Mouse (Mus musculus) kidney, postnatal 4 days (tissue): Measurements from ENCODE around the gene Abraxas1.

ENCODE experiments used
- DNase-seq, 2 experiments: peaks; one replicate each; pipeline ENCODE4 v3.0.0; 2021; ENCODE audit warnings: mixed read lengths in 2 of 2

The Abraxas1 gene

DNA sequence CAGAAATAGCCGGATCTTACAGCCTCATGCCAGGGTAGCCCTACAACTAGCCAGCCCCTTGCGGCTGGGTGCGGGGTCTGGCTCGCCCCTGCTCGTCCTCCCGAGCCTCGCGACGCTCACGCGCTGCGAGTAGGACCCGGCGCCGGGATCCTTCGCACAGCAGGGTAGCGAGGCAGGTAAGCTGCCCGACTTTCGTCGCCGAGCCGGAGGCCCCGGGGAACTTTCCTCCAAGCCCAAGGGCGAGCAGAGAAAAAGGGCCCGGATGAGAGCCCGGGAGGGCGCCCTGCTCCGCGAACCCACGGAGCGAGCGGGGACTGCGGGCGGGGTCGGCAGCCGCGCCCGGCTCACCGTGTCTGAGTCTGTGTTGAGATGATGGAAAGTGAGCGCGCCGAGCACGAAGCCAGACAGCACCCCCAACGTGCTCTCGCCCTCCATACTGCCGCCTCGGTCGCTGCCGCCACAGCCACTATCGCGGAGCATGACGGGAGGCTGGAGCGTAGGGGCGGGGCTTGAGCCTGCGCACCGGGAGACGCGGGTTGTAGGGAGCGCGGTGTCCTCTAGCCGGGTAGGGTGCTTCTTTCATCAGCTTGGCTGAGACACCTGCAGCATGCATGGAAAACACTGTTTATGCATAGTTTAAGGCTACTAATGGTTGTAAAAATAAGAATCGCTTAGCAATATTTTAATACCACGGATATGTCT, at the start of gene Abraxas1:
TSS of gene Abraxas1 (minus strand) at position 483 of the 702 bp plus-strand sequence.
- peak; percentile 91 to 93 for DNase-seq

DNA sequence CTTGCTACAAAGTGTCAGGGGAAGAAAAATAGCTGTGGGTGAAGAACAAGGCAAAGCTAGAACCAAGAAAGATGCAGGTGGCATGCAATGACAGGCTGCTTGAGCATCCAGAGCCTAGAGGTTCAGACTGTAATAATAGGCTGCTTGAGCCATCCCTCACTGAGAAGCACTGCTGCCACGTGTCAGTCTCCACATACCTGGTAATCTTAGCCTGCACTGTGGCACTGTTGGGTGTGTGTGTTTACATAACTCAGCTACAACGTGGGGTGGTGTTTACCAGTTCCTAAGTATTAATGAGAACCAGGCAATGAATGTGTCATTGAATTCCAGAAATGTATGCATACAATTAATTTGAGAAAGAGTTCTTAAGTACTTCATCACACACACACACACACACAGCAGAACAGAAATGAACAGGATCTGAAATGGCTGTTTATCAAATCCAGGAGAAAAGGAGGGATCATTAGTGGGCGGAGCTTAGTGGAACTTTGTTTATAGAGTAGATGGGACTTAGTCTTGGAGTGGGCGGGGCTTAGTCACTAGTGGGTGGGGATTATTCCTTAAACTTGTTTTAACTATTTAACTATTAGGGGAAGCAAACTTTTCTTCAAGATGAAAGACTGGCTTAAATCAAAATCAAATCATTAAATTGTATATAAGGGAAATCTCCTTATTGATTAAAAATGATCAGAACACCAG, 48.6 kb upstream of the Abraxas1 start:
- no peak for DNase-seq

DNA sequence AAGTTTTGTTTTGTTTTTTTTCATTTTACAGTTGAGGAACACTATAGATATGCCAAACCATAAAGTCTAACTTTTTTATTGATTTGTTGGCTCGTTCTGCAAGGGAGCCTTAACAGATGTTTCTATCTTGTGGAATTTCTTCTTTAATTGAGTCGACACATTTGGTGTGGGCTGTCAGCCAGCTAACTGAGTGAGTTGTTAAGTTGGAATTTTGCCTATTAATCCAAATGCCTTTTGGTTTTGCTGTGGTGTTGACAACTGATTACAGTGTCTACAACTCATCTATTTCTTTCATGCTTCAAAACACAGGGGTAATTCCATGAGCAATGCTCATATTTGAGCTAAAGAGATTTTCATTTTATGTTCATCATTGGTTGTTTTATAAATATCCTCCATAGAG, 45.4 kb upstream of the Abraxas1 start:
- peak; percentile 58 to 68 for DNase-seq

DNA sequence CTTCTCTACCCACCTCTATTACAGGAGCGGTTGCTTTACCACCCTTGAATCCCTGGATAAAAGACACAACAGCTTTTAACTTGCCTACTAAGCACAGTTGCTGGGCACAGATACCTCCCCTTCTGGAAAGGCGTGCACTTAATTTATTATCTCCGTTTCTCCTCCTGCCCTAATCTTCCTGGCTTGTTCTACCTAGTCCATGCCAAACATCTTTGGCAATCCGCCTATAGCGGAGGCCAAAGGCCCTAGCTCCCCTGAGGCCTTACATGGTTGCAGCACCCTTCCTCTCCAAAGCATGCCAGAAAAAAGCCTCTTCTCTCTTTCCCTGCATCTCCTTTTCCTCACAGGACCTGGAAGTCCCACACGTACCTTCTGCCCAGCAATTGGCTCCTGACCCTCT, 43.7 kb upstream of the Abraxas1 start:
- no peak for DNase-seq

DNA sequence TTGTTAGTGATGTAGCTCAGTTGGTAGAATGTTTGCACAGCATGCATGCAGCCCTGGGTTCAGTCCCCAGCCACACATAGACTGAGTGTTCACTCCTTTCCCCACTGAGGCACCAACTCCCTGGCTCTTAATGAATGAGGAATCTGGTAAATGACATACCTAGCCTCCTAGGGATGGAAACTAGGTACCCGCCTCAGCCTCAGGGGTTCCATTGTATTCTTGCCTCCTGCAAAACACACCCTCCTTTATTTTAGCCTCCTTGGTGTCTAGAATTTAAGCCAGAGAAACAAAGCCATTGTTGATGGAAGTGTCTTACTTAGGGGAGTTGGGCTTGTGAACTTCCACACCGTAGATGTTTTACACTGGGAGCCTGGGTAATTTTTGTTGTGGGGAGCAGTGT, 42.3 kb upstream of the Abraxas1 start:
- DNase-seq = no peak

DNA sequence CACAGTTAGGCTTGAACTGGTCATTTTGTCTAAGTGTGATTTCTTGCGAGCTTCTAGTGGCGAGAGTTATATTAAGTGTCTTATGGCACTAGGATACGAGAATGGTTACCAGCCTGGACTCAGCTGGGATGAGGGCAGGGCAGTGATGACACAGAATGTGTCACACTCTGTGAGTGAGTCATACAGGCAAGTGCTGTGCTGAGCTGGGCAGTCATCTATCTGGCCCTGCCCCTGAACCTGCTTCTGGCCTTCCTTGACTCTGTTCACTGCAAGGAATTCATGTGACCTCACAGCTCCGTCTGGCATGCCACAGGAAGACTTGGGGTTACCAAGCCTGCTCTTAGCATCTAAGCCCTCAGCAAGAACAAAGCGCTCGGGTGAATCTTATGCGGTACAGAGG, 41.0 kb upstream of the Abraxas1 start:
- no peak for DNase-seq

DNA sequence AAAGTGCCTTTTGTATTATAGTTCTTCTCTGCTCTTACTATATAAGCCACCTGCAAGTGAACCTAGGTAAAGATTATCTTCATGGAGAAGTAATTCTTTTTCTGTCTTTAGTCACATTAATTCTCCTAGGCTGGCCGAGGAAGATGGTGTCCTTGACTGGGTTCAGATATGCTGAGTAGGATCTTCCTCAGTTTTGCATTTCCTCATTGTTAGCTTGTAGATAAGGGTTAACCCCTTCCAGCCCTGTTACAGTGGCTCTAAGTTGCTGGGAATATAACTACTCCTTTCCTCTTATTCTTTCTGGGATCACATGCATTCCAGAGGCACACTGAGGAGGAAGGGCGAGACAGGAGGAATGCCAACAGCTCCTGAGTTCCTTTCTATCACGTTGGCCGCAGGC, 40.4 kb upstream of the Abraxas1 start:
- no peak for DNase-seq

DNA sequence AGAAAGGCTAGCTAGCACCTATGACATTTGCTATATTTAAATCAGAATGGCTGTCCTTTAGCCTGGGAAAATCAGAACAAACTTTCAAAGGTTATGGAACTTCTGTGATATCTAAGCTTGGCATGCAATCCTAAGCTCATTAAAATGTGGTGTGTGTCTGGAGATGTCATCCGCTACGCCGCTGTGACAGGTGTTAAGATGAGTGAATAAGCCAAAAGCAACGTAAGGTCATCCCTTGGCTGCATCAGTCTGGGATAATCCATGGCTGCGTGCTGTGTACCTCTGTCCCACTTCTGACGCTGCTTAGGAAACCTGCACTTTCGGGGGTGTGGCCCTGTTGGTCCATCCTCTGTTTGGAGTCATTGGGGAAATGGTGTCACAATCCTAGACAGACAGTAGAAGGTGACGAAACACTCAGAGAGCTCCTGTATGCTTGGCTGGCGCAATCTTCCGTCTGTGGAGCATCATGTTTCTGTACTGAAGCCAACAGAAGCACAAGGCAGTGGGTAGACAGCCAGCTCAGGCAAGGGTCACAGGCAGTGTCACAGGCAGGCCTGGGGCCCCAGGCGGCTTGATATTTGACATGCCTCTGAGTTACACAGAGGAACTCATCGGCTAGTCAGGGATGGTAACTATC, 39.8 kb upstream of the Abraxas1 start:
- DNase-seq = peak; percentile 9 to 24

DNA sequence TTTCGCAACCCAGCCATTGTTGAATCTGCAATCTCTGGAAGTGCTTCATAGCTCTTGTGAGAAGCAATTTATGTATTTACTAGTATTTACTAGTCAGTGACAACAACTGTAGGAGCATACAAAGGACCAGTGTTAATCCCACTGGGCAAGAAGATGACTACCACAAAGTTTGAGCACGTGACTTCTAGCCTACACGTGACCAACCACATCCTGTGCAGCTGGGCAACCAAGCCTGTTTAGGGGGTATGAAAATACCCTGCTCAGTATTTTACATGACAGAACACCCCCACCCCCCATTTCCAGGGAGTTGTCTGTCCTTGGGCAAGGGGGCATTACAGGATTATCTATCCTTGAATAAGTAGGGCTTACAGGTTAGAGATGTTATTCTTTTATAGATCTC, 35.8 kb upstream of the Abraxas1 start:
- no peak for DNase-seq

DNA sequence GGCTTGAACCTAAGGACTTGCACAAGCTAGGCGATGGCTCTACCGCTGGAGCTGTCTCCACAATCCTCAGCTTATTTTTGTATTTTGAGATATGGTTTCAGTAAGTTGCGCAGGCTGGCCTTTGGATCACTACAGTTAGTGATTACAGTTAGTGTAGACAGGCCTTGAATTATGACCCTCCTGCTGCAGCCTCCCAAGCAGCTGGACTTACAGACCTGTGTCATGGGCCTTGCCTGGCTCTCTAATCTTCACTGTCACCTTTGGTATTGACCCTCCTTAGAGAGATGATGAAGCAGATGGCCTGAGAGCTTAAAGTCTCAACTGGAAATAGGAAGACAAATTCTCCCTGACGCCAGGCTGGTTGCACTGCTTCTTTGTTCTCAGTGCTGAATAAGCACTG, 33.2 kb upstream of the Abraxas1 start:
- no peak for DNase-seq

DNA sequence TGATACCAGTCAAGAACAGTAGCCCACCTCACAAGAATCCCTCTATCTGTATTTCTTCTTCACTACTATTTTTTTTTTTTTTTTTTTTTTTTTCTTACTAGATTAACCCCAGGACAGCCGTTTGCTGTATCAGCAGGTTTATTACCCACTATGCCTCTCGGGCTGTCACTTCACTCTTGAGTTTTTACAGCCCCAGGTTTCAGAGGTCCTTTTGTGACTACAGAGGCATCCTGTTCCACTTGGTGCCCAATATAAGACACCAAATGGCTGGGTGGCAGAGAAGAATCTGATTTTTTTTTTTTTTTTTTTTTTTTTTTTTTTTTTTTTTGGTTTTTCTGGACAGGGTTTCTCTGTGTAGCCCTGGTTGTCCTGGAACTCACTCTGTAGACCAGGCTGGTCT, 26.4 kb upstream of the Abraxas1 start:
- no peak for DNase-seq

DNA sequence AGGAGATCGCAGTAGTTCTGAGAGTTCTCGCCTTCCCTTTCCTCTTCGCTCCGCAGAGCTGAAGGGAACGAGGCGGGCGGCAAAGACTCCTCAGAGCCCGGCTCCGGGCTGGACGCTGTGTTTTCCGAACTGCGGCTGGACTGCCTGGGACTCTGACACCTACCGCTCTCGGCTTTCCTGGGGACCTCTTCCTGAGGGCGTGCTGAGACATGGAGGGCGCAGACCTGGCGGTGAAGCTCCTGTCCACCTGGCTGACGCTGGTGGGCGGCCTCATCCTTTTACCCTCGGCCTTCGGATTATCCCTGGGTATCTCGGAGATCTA, 25.8 kb upstream of the Abraxas1 start:
- DNase-seq = no peak

DNA sequence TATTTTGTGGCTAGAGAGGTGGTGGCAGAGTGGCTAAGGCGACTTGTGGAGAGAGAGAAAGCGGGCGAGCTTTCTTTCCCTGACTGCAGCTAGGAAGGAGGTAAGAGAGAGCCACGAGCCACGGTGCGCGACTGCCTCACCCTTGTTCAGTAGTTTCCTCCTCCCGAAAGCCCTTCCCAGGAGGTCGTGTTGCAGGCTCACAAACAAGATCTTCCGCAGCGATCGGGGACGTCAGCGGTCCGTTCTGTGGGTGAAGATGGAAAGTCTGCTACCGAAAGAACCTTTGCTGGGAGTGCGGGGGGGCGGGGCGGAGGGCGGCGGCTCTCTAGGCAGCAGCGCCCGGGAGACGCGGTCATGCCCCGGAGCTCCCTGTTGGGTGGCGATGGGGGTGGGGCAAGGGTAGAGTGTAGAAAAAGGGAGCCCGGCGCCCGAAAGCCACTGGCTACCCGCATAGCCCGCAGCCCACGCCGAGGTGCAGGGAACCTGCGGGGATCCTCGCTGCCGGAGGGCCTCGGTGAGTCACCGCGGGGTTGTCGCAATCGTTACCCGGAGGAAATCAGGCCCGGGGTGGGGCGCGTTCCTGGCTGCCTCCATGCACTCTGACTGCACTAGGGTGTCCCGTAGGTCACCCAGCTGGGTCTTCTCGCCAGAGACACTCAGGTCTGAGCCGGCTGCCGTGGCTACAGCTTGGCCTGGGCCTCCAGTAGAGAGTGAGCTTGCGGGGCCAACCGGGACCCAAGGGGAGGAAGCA, 25.3 kb upstream of the Abraxas1 start:
- peak; percentile 71 to 80 for DNase-seq

DNA sequence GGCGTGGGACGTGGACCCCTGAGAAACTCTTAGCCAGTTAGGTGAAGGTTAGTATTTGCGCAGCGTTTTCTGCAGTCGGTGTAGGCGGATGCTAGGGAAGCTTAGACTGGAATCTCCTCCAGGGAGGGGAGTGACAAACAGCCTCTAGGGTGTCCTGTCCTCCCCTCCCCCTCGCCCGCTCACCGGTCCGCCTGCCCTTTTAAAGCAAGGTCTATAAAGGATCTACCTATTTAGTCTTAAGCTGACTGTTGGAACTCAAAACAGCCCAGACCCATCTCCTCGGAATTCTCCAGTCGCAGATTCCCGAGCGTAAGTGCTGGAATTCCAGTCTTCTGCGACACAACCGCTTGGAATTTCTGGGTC, 24.7 kb upstream of the Abraxas1 start, which contains the start of gene Gpat3:
TSS of gene Gpat3 (plus strand) at position 229 of the 363 bp plus-strand sequence.
- peak; percentile 51 to 68 for DNase-seq

DNA sequence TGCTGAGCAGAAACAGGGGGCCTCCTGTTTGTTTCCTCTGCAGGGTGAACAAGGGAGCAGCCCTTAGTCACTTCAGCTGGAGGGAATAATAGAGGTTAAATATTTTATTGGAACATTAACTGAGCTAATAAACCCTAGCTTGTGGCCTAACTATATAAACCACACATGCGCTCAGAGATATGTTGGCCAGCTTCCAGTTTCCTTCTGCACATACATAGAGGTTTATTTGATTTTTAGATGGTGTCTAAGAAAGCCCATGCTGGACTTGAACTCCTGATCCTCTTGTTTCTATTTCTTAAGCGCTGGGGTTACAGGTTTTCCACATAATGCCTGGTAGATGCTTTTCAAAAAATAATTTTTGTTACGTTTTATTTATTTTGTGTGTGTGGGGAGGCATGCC, 23.7 kb upstream of the Abraxas1 start:
- DNase-seq = no peak

DNA sequence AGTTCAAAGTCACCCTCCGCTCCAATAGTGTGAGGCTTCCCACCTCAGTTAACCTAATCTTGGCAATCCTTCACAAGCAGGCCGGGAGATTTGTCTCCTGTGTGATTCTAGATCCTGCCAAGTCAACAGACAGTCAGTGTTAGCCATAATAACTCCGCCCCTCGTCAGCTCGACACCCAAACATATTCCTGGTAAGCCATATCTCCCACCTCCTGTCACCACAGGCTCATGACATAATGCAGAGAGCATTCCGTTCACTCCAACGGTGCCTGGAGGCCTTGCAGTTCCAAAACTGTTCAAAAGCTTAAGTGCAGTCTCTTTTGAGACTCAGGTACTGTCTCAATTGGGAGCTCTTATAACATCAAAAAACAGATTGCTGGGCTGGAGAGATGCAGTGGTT, 17.1 kb upstream of the Abraxas1 start:
- DNase-seq = no peak

DNA sequence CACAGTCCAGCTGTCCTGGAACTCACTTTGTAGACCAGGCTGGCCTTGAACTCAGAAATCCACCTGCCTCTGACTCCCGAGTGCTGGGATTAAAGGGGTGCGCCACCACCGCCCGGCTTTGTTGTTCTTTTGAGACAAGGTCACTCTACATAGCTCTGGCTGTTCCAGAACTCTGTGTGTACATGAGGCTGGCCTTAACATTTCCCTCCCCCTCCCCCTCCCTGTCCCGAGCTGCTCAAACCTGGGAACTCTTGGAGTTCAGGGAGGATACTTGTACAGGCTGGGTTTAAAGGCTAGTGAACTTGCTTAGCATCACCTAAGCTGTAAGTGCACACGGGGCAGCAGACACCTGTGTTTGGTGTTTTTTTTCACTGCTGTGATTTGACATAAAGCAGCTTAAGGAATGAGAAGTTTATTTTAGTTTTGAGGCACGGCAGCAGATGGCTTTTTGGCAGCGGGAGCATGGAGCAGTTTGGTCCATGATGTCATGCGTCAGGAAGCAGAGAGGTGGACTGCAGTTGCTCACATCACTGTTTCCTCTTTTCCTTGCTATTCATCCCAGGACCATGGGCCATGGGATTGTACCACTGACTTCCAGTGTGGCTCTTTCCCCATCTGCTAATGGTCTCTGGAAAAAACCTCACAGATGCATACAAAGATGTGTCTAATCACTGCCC, 15.2 kb upstream of the Abraxas1 start:
- DNase-seq = no peak

DNA sequence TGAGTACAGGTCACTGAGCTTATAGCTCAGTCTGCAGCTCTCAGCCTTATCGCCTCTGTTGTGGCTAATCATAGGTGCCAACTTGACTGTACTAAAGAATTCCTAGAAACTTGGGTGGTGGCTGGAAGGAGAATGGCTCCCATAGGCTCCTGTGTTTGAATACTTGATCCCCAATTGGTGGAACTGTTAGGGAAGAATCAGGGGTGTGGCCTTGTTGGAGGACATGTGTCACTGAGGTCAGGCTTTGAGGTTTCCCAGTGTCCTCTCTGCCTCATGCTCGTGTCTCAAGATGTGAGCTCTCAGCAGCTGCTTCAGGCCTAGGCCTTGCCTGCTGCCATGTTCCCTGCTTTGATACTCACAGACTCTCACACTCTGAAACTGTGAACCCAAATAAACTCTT, 13.1 kb upstream of the Abraxas1 start:
- no peak for DNase-seq

DNA sequence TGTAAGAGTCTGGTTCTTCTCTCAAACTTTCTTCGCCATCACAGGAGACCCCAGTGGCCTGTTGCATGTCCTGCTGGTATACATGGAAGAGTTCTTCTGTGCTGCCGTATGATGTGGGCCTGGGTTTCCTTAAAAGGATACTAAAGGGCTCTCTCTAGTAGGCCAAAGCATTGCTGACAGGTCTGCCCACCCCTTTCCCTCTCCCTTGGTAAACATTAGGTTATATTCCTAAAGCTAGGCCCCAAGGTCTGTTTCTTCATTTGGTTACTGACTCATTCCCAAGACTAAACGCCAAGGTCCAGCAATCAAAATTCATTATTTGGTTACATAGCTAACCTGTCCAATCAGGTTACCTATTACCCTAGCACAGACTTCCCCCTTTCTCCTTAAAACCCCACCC, 11.9 kb upstream of the Abraxas1 start:
- DNase-seq = no peak

DNA sequence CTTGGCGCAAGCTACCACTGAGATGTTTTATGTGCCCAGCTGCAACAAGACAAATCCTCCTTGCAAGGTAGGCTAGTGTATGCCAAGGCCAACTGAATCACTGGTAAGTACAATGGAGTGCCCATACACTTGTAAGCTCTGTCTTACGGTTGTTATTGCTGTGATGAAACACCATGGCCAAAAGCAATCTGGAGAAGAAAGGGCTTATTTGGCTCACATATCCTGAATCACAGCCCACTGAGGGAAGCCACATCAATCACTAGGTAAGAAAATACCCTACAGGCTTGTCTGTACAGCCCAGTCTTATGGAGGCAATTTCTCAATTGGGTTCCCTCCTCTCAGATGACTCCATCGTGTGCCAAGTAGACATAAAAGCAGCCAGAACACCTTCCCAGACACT, 7.9 kb upstream of the Abraxas1 start:
- DNase-seq = no peak

DNA sequence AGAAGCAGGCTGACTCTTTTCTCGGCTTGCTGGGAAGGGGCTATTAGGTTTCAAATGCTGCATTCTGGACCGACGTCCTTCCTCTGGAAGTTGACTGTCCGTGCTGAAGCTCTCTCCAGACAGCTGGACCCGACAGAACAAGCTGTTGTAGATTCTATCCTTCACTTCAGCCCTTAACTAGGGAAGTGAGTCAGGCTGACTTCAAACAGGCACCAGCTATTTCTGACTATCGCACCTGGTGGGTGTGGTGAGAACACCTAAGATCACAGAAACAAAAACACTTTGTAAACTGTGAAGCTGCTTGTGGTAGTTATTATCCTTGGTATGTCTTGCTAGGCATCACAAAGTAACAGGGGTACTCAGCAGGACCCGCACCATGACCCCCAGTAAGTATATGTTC, 5.8 kb upstream of the Abraxas1 start:
- DNase-seq = no peak

DNA sequence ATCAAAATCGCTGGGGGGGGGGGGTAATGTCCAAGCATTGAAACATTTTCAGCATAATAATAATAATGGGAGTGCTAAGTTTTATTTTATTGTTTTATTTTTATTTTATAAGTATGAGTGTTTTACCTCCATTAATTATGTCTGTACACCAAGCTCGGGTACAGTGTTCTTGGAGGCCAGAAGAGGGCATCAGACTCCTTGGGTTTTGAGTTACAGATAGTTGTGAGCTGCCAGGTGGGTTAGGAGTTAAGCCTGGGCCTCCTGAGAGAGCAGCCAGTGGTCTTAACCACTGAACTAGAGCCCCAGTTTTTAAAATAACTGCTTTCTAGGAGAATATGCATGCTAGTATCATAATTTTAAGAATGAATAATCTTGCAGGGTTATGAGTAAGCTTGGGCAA, 5.2 kb upstream of the Abraxas1 start:
- peak in 1 of 2 experiments; percentile 20 for DNase-seq

DNA sequence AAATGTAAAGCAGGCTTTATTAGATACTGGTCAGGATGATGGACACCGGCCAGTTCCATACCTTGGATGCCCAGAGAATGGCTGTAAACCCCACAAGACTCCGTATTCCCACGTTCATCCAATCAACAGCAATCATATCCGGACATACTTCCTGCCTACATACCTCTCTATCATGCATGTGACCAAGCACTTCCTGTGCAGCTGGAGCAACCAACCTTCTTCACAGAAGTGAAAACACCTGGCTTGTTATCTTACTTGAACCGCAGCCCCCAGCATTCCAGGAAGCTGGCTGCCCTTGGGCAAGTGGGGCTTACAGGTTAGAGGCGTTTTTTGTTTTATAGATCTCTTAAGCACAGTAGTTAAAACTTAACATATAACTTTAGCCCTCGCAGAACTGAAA, 2.1 kb upstream of the Abraxas1 start:
- no peak for DNase-seq
